Mouse (Mus musculus): ENCODE measurements around the gene Tagln2. TPM values are rescaled to one million over a fixed set of nuclear protein-coding genes. Genes with fewer than 3 reads are reported as not detected.

Tagln2 gene
- total and polyA plus RNA-seq, 2 experiments from 2014 or later, result 203 to 235 TPM

- no peak for ATAC-seq (ENCODE audit: insufficient read depth, low read depth)
- H3K4me2 ChIP-seq (ENCODE audit: low read depth, low read length), result no peak overlapping the region
- 69% methylated on average over 16 of the region's 16 CpGs for WGBS
- H3K27ac ChIP-seq (ENCODE audit: low read depth), result no peak overlapping the region
- no peak for DNase-seq (ENCODE audit: low spot score)
- H3K4me1 ChIP-seq (ENCODE audit: control insufficient read depth, insufficient read depth), result peaks cover 7% of the 10 kb centered on the region; the same call in 1 of the 2 replicates
- peaks cover 24% of the 10 kb centered on the region; the same call in 1 of the 2 replicates for H3K27me3 ChIP-seq (ENCODE audit: control insufficient read depth, insufficient read depth, low read length)
- no peak overlapping the region for H3K9ac ChIP-seq (replicated peaks; ENCODE audit: low read depth, low read length)
- no peak for TF ChIP-seq CTCF (IDR thresholded peaks at IDR 0.05; ENCODE audit: low read depth)
- TF ChIP-seq EP300 (IDR thresholded peaks at IDR 0.05; ENCODE audit: low read depth), result no peak
- H3K4me3 ChIP-seq (ENCODE audit: low read depth, low read length), result no peak overlapping the region
- H3K9me3 ChIP-seq (replicated peaks; ENCODE audit: control insufficient read depth, low read length), result no peaks in the 10 kb centered on the region
- no peaks in the 10 kb centered on the region for H3K36me3 ChIP-seq (replicated peaks; ENCODE audit: control insufficient read depth, insufficient read depth, low read length)
Measured at GRCm38 (mm10) chr1:172535116-172535515, 35.3 kb downstream of the Tagln2 start.

GRCm38 (mm10) chr1:172539827-172540226, 40.0 kb downstream of the Tagln2 start:
- H3K4me1 ChIP-seq (ENCODE audit: control insufficient read depth, insufficient read depth), result no peaks in the 10 kb centered on the region
- no peak for DNase-seq (ENCODE audit: low spot score)
- H3K27ac ChIP-seq (ENCODE audit: low read depth), result no peak overlapping the region
- no peak for ATAC-seq (ENCODE audit: insufficient read depth, low read depth)
- 44% methylated on average over 6 of the region's 6 CpGs for WGBS
- H3K27me3 ChIP-seq (ENCODE audit: control insufficient read depth, insufficient read depth, low read length), result 0 out of 2 replicates have a peak, but pooled peaks cover 4% of the 10 kb centered on the region
- no peak overlapping the region for H3K4me3 ChIP-seq (ENCODE audit: low read depth, low read length)
- H3K4me2 ChIP-seq (ENCODE audit: low read depth, low read length), result no peak overlapping the region
- H3K9me3 ChIP-seq (replicated peaks; ENCODE audit: control insufficient read depth, low read length), result no peaks in the 10 kb centered on the region
- no peak overlapping the region for H3K9ac ChIP-seq (replicated peaks; ENCODE audit: low read depth, low read length)
- no peaks in the 10 kb centered on the region for H3K36me3 ChIP-seq (replicated peaks; ENCODE audit: control insufficient read depth, insufficient read depth, low read length)
- no peak for TF ChIP-seq CTCF (IDR thresholded peaks at IDR 0.05; ENCODE audit: low read depth)
- TF ChIP-seq EP300 (IDR thresholded peaks at IDR 0.05; ENCODE audit: low read depth), result no peak

- H3K4me2 ChIP-seq (ENCODE audit: low read depth, low read length), result no peak overlapping the region
- no peaks in the 10 kb centered on the region for H3K36me3 ChIP-seq (replicated peaks; ENCODE audit: control insufficient read depth, insufficient read depth, low read length)
- no peak for DNase-seq (ENCODE audit: low spot score)
- ATAC-seq (ENCODE audit: insufficient read depth, low read depth), result no peak
- H3K4me3 ChIP-seq (ENCODE audit: low read depth, low read length), result no peak overlapping the region
- no peaks in the 10 kb centered on the region for H3K9me3 ChIP-seq (replicated peaks; ENCODE audit: control insufficient read depth, low read length)
- H3K27ac ChIP-seq (ENCODE audit: low read depth), result no peak overlapping the region
- no peak overlapping the region for H3K9ac ChIP-seq (replicated peaks; ENCODE audit: low read depth, low read length)
- 51% methylated on average over 11 of the region's 11 CpGs for WGBS
- H3K4me1 ChIP-seq (ENCODE audit: control insufficient read depth, insufficient read depth), result no peaks in the 10 kb centered on the region
- TF ChIP-seq CTCF (IDR thresholded peaks at IDR 0.05; ENCODE audit: low read depth) (no peak), EP300 (IDR thresholded peaks at IDR 0.05; ENCODE audit: low read depth) (no peak)
- 0 out of 2 replicates have a peak, but pooled peaks cover 4% of the 10 kb centered on the region for H3K27me3 ChIP-seq (ENCODE audit: control insufficient read depth, insufficient read depth, low read length)
Measured at GRCm38 (mm10) chr1:172540283-172540820, 40.5 kb downstream of the Tagln2 start.

- no peak for DNase-seq (ENCODE audit: low spot score)
- no peaks in the 10 kb centered on the region for H3K9me3 ChIP-seq (replicated peaks; ENCODE audit: control insufficient read depth, low read length)
- 55% methylated on average over 4 of the region's 4 CpGs for WGBS
- H3K9ac ChIP-seq (replicated peaks; ENCODE audit: low read depth, low read length), result no peak overlapping the region
- no peaks in the 10 kb centered on the region for H3K36me3 ChIP-seq (replicated peaks; ENCODE audit: control insufficient read depth, insufficient read depth, low read length)
- peaks cover 12% of the 10 kb centered on the region for H3K4me1 ChIP-seq (ENCODE audit: control insufficient read depth, insufficient read depth)
- 0 out of 2 replicates have a peak, but pooled peaks cover 7% of the 10 kb centered on the region for H3K27me3 ChIP-seq (ENCODE audit: control insufficient read depth, insufficient read depth, low read length)
- TF ChIP-seq CTCF (IDR thresholded peaks at IDR 0.05; ENCODE audit: low read depth), result no peak
- TF ChIP-seq EP300 (IDR thresholded peaks at IDR 0.05; ENCODE audit: low read depth), result no peak
- no peak overlapping the region for H3K4me2 ChIP-seq (ENCODE audit: low read depth, low read length)
- H3K4me3 ChIP-seq (ENCODE audit: low read depth, low read length), result no peak overlapping the region
- ATAC-seq (ENCODE audit: insufficient read depth, low read depth), result no peak
- no peak overlapping the region for H3K27ac ChIP-seq (ENCODE audit: low read depth)
Measured at GRCm38 (mm10) chr1:172546062-172546461, 46.2 kb downstream of the Tagln2 start.

- no peak for ATAC-seq (ENCODE audit: insufficient read depth, low read depth)
Measured at GRCm38 (mm10) chr1:172548501-172548900, 48.7 kb downstream of the Tagln2 start.

GRCm38 (mm10) chr1:172549314-172549713, 49.5 kb downstream of the Tagln2 start:
- H3K4me1 ChIP-seq (ENCODE audit: control insufficient read depth, insufficient read depth), result peaks cover 15% of the 10 kb centered on the region
- H3K36me3 ChIP-seq (replicated peaks; ENCODE audit: control insufficient read depth, insufficient read depth, low read length), result no peaks in the 10 kb centered on the region
- no peak overlapping the region for H3K9ac ChIP-seq (replicated peaks; ENCODE audit: low read depth, low read length)
- WGBS, result 27% methylated on average over 2 of the region's 2 CpGs
- H3K4me3 ChIP-seq (ENCODE audit: low read depth, low read length), result no peak overlapping the region
- H3K27ac ChIP-seq (ENCODE audit: low read depth), result no peak overlapping the region
- DNase-seq (ENCODE audit: low spot score), result no peak
- TF ChIP-seq EP300 (IDR thresholded peaks at IDR 0.05; ENCODE audit: low read depth), result no peak
- no peak for TF ChIP-seq CTCF (IDR thresholded peaks at IDR 0.05; ENCODE audit: low read depth)
- H3K4me2 ChIP-seq (ENCODE audit: low read depth, low read length), result no peak overlapping the region
- no peak for ATAC-seq (ENCODE audit: insufficient read depth, low read depth)
- H3K9me3 ChIP-seq (replicated peaks; ENCODE audit: control insufficient read depth, low read length), result no peaks in the 10 kb centered on the region
- 0 out of 2 replicates have a peak, but pooled peaks cover 3% of the 10 kb centered on the region for H3K27me3 ChIP-seq (ENCODE audit: control insufficient read depth, insufficient read depth, low read length)

More at GRCm38 (mm10) chr1:172548501-172548900, 48.7 kb downstream of the Tagln2 start:
- no peaks in the 10 kb centered on the region for H3K36me3 ChIP-seq (replicated peaks; ENCODE audit: control insufficient read depth, insufficient read depth, low read length)
- H3K27ac ChIP-seq (ENCODE audit: low read depth), result no peak overlapping the region
- no peaks in the 10 kb centered on the region for H3K9me3 ChIP-seq (replicated peaks; ENCODE audit: control insufficient read depth, low read length)
- H3K9ac ChIP-seq (replicated peaks; ENCODE audit: low read depth, low read length), result no peak overlapping the region
- TF ChIP-seq CTCF (IDR thresholded peaks at IDR 0.05; ENCODE audit: low read depth), result no peak
- TF ChIP-seq EP300 (IDR thresholded peaks at IDR 0.05; ENCODE audit: low read depth), result no peak
- no peak for DNase-seq (ENCODE audit: low spot score)
- 56% methylated on average over 7 of the region's 7 CpGs for WGBS
- H3K27me3 ChIP-seq (ENCODE audit: control insufficient read depth, insufficient read depth, low read length), result 0 out of 2 replicates have a peak, but pooled peaks cover 3% of the 10 kb centered on the region
- H3K4me1 ChIP-seq (ENCODE audit: control insufficient read depth, insufficient read depth), result peaks cover 15% of the 10 kb centered on the region
- no peak overlapping the region for H3K4me2 ChIP-seq (ENCODE audit: low read depth, low read length)
- H3K4me3 ChIP-seq (ENCODE audit: low read depth, low read length), result no peak overlapping the region

Measured in heart, postnatal 0 days (tissue).